Mouse (Mus musculus) cerebellum, adult 18-20 months (tissue): ENCODE results near the gene Zfp276.

ENCODE experiments used
- DNase-seq, 2 experiments: peaks; one replicate each; pipeline ENCODE4 v3.0.0; 2021

The Zfp276 gene

GRCm38 (mm10) chr8:123292281-123292680, 38.3 kb downstream of the Zfp276 start:
- DNase-seq = no peak

- no peak for DNase-seq
These were observed 38.8 kb downstream of the Zfp276 start for GRCm38 (mm10) chr8:123292785-123293184.

GRCm38 (mm10) chr8:123298301-123298700, 44.3 kb downstream of the Zfp276 start:
- no peak for DNase-seq

GRCm38 (mm10) chr8:123308738-123309137, 54.7 kb downstream of the Zfp276 start:
- no peak for DNase-seq

GRCm38 (mm10) chr8:123317781-123318466, 63.9 kb downstream of the Zfp276 start:
- DNase-seq = no peak

DNA sequence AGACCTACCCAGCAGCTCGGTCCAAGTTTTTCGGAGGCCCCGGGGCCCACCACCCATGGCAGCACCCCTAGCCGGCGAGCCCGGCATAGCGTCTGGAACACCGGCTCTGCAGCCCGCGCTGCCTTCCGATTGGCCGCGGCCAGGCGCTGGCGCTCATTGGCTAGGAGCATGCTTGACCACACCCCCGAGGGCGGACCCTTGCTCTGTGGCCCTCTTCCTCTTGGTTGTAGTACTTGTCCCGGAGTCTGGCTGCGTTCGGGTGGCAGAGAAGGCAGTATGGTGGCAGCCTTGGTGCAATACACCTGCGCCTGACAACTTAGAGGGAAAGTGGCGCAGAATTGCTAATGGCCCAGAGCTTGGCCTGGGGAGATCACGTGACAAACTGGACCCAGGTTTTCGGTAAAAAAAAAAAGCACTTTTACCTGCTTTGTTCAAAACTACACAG, 64.5 kb downstream of the Zfp276 start, which contains the start of gene Fanca:
Gene Fanca (minus strand): TSS at position 110 of the 445 bp plus-strand sequence.
- DNase-seq = peak; percentile 93 to 97
